Mouse (Mus musculus) embryo, embryonic 10.5 days (tissue): ENCODE measurements around the gene Tagln2.

ENCODE experiments used
- DNase-seq: peaks from one replicate; pipeline ENCODE4 v3.0.0-alpha.2; 2015; ENCODE audit warnings: low spot score

Tagln2 gene

DNA sequence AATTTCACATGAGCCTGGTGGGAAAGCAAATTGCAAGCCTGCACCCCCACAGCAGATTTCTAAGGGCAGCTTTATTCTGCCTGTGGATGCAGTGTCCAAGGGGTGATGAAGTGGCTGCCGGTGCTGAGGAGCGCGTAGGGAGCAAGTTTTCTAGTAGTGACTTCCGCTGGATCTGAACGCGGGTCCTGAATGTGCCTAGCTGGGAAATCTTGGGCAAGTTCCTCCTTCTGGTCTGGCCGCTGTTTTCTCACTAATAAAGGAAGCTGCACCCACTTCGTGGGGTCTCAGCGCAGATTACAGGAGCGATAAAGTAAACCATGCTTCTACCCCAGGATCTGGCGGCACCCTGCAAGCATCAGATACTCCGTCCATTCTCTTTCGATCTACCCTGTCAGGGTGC is 18.7 kb upstream of the Tagln2 start:
- DNase-seq: no peak

- DNase-seq: peak; percentile 98
Measured at GRCm38 (mm10) chr1:172481540-172482280, 18.1 kb upstream of the Tagln2 start, which contains the start of gene Igsf9. Igsf9 (plus strand) TSS chr1:172481788.

- DNase-seq: no peak
Measured at GRCm38 (mm10) chr1:172482518-172483360, 17.1 kb upstream of the Tagln2 start.

DNA sequence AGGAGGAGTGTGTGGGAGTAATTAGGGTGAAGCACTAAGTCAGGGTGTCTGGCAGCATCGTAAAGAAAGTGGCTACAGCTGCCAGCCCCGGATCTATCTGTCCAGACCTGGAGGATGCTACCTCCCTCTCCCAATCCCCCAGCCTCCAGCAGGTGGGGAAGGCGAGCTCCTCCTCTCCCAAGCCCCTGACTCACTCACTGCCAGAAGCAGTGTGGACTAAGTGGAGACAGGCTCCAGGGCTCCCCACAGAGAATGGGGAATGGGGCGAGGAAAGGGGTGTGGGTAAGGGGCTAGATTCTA is 16.5 kb upstream of the Tagln2 start:
- DNase-seq: no peak

GRCm38 (mm10) chr1:172484236-172484635 is 15.6 kb upstream of the Tagln2 start:
- no peak for DNase-seq

DNA sequence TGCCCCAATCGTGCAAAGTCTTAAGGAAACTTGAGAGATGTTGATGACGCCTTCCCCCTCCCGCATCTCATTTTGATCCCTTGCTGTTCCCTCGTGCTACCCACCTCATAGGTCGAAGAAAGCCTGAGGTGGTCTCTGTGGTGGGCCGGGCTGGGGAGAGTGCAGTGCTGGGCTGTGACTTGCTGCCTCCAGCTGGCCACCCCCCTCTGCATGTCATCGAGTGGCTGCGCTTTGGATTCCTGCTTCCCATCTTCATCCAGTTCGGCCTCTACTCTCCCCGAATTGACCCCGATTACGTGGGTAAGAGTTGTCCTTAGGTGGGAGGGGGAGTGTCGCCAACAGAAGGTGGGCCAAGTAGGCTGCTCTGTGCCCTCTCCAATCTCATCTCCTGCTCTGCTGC is 15.2 kb upstream of the Tagln2 start:
- DNase-seq: no peak

DNA sequence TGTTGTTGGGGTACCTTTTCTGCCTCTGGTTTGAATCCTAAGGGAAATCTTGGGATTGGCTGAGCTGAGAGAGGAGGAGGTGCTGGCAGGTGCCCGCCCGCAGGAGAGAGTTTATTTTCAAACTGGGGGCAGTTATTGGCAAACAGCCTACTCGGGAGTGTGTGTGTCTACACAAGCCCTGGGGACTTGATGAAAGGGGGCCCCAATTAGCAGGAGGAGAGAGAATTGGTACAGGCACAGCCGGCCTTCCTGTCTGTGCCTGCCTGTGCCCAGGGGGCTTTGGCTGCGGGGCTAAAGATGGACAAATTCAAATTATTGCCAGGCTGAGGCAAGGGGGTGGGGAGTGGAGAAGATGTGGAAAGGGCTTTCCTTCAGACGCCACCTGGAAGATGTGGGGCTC is 14.0 kb upstream of the Tagln2 start:
- no peak for DNase-seq

- peak; percentile 75 for DNase-seq
Measured at GRCm38 (mm10) chr1:172486236-172486635, 13.6 kb upstream of the Tagln2 start.

- no peak for DNase-seq
Measured at GRCm38 (mm10) chr1:172486651-172487050, 13.2 kb upstream of the Tagln2 start.

GRCm38 (mm10) chr1:172487859-172488258 is 12.0 kb upstream of the Tagln2 start:
- no peak for DNase-seq

- no peak for DNase-seq
Measured at GRCm38 (mm10) chr1:172488831-172489230, 11.0 kb upstream of the Tagln2 start.

GRCm38 (mm10) chr1:172489585-172490250 is 10.1 kb upstream of the Tagln2 start:
- DNase-seq: no peak

GRCm38 (mm10) chr1:172490261-172490661 is 9.6 kb upstream of the Tagln2 start:
- DNase-seq: peak; percentile 90

- no peak for DNase-seq
Measured at GRCm38 (mm10) chr1:172492047-172492446, 7.8 kb upstream of the Tagln2 start.

DNA sequence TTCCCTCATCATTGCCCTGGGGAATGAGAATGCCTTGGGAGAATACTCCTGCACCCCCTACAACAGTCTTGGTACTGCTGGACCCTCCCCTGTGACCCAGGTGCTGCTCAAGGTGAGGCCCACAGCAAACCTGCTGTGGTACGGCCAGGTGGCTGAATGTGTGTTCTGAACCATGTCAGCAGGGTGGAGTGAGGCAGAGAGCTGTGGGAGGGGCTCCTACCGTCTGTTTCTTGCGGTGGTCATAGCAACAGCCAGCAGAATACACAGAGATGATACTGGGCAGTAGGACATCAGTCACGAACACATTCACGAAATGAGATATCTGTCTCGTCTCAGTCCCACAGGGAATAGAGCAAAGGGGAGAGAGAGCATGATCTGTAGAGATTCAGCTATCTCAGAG is 6.3 kb upstream of the Tagln2 start:
- no peak for DNase-seq

- no peak for DNase-seq
Measured at GRCm38 (mm10) chr1:172496030-172496429, 3.8 kb upstream of the Tagln2 start.

DNA sequence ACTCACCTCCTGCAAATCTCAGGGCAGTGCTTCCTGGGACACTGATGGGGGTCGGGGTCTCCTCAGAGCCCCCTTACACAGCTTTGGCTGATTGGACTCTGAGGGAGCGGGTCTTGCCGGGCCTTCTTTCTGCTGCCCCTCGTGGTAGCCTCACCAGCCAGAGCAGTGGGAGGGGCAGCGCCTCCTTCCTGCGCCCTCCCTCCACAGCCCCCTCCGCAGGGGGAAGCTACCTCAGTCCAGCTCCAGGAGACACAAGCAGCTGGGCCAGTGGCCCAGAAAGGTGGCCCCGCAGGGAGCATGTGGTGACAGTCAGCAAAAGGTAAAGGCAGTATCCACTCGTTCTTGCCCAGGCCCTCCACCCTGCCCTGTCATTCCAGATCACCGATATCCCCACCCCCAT is 2.4 kb upstream of the Tagln2 start:
- no peak for DNase-seq

DNA sequence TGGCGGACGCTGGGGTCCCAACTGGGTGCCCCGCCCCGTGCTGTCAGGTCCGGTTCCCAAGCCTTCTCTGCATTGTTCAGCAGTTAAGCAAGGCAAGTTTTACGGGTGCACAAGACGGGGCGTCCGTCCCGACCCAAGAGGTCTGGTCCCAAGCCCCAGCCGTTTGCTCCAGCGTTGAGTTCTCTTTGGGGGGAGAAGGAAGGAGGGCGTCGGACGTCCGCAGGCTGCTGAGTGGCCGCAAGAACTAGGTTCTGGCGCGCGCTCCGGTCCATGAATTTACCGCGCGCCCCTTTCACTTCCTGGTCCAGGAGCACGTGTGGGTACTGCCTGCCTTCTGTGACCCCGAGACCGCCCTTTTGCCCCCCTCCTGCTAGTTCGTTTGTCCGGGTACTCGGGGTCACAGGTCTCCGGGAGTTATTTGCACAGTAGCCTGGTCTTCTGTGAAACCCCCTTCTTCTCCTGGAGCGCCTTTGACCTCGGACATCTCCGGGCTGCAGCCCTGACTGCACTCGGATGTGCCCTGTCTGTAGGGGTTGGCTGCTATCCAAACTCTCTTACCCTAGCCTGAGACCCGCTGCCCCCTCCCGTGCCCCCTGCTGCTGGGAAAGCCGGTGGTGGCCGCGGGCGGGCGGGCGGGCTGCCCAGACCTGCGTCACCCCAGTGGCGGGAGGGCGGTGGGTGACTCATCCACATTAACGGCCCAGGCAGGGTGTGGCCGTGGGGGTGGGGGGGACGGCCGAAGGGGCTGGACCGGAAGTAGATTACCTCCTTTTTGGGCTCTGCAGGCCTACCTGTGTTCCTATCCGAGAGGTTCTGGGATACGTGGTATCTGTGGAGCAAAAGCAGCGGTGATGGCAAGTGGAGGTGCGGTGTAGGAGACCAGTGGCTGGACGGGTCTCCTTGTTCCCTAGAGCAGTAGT is 864 bp downstream of the Tagln2 start:
- peak; percentile 54 for DNase-seq

DNA sequence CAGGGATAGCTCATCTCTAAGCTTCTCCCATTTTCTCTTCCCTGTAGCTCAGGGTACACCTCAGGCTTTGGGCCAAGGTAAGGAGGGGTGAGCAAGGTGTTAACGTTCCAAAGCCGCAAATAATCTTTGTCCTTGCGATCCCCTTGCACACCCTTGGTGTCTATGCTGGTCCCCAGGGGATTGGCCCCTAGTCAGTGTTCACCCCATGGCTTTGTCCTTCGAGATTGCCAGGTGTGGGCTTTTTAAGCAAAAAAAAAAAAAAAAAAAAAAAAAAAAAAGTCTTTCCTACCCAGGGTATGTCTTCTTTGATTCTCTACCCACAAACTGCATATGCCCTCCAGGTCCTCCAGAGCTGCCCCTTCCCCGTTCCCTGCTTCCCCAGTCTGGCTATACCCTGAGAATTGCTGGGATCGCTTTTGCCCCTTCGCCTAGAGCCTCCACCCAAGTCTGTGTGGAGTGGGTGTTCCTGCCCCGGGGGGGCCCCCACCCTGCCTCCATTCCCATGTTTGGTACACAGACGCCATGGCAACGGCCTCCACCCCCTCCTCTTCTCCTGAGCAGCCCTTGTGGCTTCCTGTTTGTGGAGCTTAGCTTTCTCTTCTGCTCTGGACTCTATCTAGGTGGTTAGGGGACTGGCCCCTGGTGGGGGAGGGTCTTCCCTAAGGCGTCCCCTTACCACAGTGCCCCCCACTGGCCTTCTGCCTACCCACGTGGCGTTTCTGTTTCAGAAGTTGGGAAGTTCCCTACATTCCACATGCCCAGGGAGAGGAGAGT is 1.7 kb downstream of the Tagln2 start:
- DNase-seq: no peak

GRCm38 (mm10) chr1:172502145-172503110 is 2.6 kb downstream of the Tagln2 start:
- DNase-seq: no peak
